Mouse (Mus musculus) hindbrain, postnatal 0 days (tissue): ENCODE measurements at regions not wholly inside any gene's neighbourhood (a gene's known extent, or its start where the extent isn't known, plus 50 kb on each side); places are given as distances from the start of the nearest gene placed in this dataset.

ENCODE experiments used
- ATAC-seq: fragments of 200-750 bp; cut with Nextera tagmentation; 2 replicates; pipeline ENCODE4 v1.8.0; 2017; ENCODE audit warnings: mild to moderate bottlenecking, moderate TSS enrichment, moderate library complexity
- DNase-seq: peaks from one replicate; pipeline ENCODE4 v3.0.0-alpha.2; 2015; ENCODE audit warnings: low spot score
- H3K27ac ChIP-seq: fragments of 300-500 bp; sonication (generic); 2 replicates; pipeline ENCODE4 v1.5.1; 2014; ENCODE audit warnings: mild to moderate bottlenecking
- H3K27me3 ChIP-seq: fragments of 300-500 bp; sonication (generic); 2 replicates; pipeline ENCODE4 v1.6.1; 2014; ENCODE audit warnings: low read length, mixed read lengths; ENCODE audit not compliant: insufficient read depth
- H3K36me3 ChIP-seq: fragments of 300-500 bp; sonication (generic); 2 replicates; pipeline ENCODE4 v1.6.1; 2014; ENCODE audit warnings: low read length, mixed read lengths; ENCODE audit not compliant: insufficient read depth
- H3K4me1 ChIP-seq: fragments of 300-500 bp; sonication (generic); 2 replicates; pipeline ENCODE4 v1.6.1; 2014; ENCODE audit warnings: antibody characterized with exemption, low read length, mixed read lengths; ENCODE audit not compliant: insufficient read depth
- H3K4me2 ChIP-seq: fragments of 300-500 bp; sonication (generic); 2 replicates; pipeline ENCODE4 v1.6.1; 2014; ENCODE audit warnings: low read depth, mild to moderate bottlenecking, low read length, moderate library complexity, mixed read lengths
- H3K4me3 ChIP-seq: fragments of 300-500 bp; sonication (generic); 2 replicates; pipeline ENCODE4 v1.5.1; 2014; ENCODE audit warnings: low read length
- H3K9ac ChIP-seq: fragments of 300-500 bp; sonication (generic); replicated peaks from 2 replicates; pipeline ENCODE4 v1.6.1; 2014; ENCODE audit warnings: mild to moderate bottlenecking, low read length, moderate library complexity, mixed read lengths
- H3K9me3 ChIP-seq: fragments of 300-500 bp; sonication (generic); 2 replicates; pipeline ENCODE4 v1.6.1; 2016; ENCODE audit warnings: low read length, mixed read lengths
- CTCF ChIP-seq: IDR thresholded peaks from 2 replicates; pipeline ENCODE4 v1.5.1; 2016; ENCODE audit warnings: antibody characterized with exemption, control low read depth, low read depth
- WGBS: fragments of 180-500 bp; shearing (Covaris S2); extraction: QIAGEN DNeasy Blood & Tissue Kit; methylation state at CpG from one replicate; pipeline ENCODE4 v1.1.7; 2014; 5-methylcytosine and 5-hydroxymethylcytosine counted together

GRCm38 (mm10) chr16:29838981-29839661 lies 225.1 kb upstream of the Hes1 start:
- DNase-seq = peak; percentile 74
- no peak for TF ChIP-seq CTCF
- 0 out of 2 replicates have a peak, but pooled peaks cover 3% of the 10 kb centered on the region for H3K27me3 ChIP-seq
- H3K27ac ChIP-seq = no peak overlapping the region
- peak overlapping the region; percentile 45 for H3K4me2 ChIP-seq
- no peaks in the 10 kb centered on the region for H3K9me3 ChIP-seq
- no peaks in the 10 kb centered on the region; the same call in 1 of the 2 replicates for H3K4me1 ChIP-seq
- peak overlapping the region; percentile 4; the same call in 1 of the 2 replicates for H3K4me3 ChIP-seq
- 8% methylated on average over 28 of the region's 28 CpGs for WGBS
- H3K36me3 ChIP-seq = no peaks in the 10 kb centered on the region
- peak; percentile 42; the same call in 1 of the 2 replicates for ATAC-seq
- no peak overlapping the region for H3K9ac ChIP-seq

- Histone ChIP-seq H3K4me1 (no peaks in the 10 kb centered on the region; the same call in 1 of the 2 replicates), H3K4me3 (0 out of 2 replicates have a peak overlapping the region, but pooled peaks have one; percentile 4), H3K4me2 (peak overlapping the region; percentile 45), H3K36me3 (no peaks in the 10 kb centered on the region), H3K27ac (no peak overlapping the region), H3K9ac (no peak overlapping the region), H3K9me3 (no peaks in the 10 kb centered on the region), H3K27me3 (0 out of 2 replicates have a peak, but pooled peaks cover 3% of the 10 kb centered on the region)
- TF ChIP-seq CTCF = no peak
- WGBS = 20% methylated on average over 6 of the region's 6 CpGs
- no peak for ATAC-seq
- no peak for DNase-seq
Measured at GRCm38 (mm10) chr16:29839662-29840001, 224.6 kb upstream of the Hes1 start.

GRCm38 (mm10) chr16:29840412-29840811 lies 223.8 kb upstream of the Hes1 start:
- no peak overlapping the region for H3K4me3 ChIP-seq
- DNase-seq (no peak), ATAC-seq (no peak)
- no peaks in the 10 kb centered on the region; the same call in 1 of the 2 replicates for H3K4me1 ChIP-seq
- no peak overlapping the region for H3K27ac ChIP-seq
- H3K36me3 ChIP-seq = no peaks in the 10 kb centered on the region
- H3K9ac ChIP-seq = no peak overlapping the region
- no peaks in the 10 kb centered on the region for H3K9me3 ChIP-seq
- 0 out of 2 replicates have a peak, but pooled peaks cover 3% of the 10 kb centered on the region for H3K27me3 ChIP-seq
- no peak overlapping the region for H3K4me2 ChIP-seq
- WGBS = 80% methylated on average over 2 of the region's 2 CpGs
- no peak for TF ChIP-seq CTCF

- Histone ChIP-seq H3K4me3 (no peak overlapping the region), H3K4me2 (no peak overlapping the region), H3K27me3 (0 out of 2 replicates have a peak, but pooled peaks cover 3% of the 10 kb centered on the region), H3K4me1 (no peaks in the 10 kb centered on the region; the same call in 1 of the 2 replicates), H3K9me3 (no peaks in the 10 kb centered on the region), H3K27ac (no peak overlapping the region), H3K9ac (no peak overlapping the region), H3K36me3 (no peaks in the 10 kb centered on the region)
- ATAC-seq (no peak), DNase-seq (no peak)
- TF ChIP-seq CTCF = no peak
- WGBS = 40% methylated on average over 4 of the region's 4 CpGs
Measured at GRCm38 (mm10) chr16:29841132-29841531, 223.1 kb upstream of the Hes1 start.

- Histone ChIP-seq H3K27ac (no peak overlapping the region), H3K36me3 (no peaks in the 10 kb centered on the region), H3K4me1 (no peaks in the 10 kb centered on the region; the same call in 1 of the 2 replicates), H3K4me2 (no peak overlapping the region), H3K9ac (no peak overlapping the region), H3K27me3 (0 out of 2 replicates have a peak, but pooled peaks cover 3% of the 10 kb centered on the region), H3K4me3 (no peak overlapping the region), H3K9me3 (no peaks in the 10 kb centered on the region)
- WGBS = 65% methylated on average over 4 of the region's 4 CpGs
- TF ChIP-seq CTCF = no peak
- DNase-seq = no peak
- no peak for ATAC-seq
Measured at GRCm38 (mm10) chr16:29842071-29842470, 222.1 kb upstream of the Hes1 start.

- H3K27ac ChIP-seq = no peak overlapping the region
- no peak for TF ChIP-seq CTCF
- WGBS = 87% methylated on average over 7 of the region's 7 CpGs
- no peak overlapping the region for H3K4me3 ChIP-seq
- no peak overlapping the region for H3K9ac ChIP-seq
- no peak overlapping the region for H3K4me2 ChIP-seq
- H3K27me3 ChIP-seq = 0 out of 2 replicates have a peak, but pooled peaks cover 3% of the 10 kb centered on the region
- no peaks in the 10 kb centered on the region for H3K9me3 ChIP-seq
- ATAC-seq (no peak), DNase-seq (no peak)
- H3K36me3 ChIP-seq = no peaks in the 10 kb centered on the region
- H3K4me1 ChIP-seq = no peaks in the 10 kb centered on the region; the same call in 1 of the 2 replicates
Measured at GRCm38 (mm10) chr16:29843490-29843889, 220.7 kb upstream of the Hes1 start.
